Mouse (Mus musculus) ES-E14 (cell line): ENCODE data around the gene Pttg1.
A peak's percentile ranks its signal among the peaks of the same experiment; 100 is the strongest.

Experiments
- CHD2 ChIP-seq: IDR thresholded peaks from 2 replicates; pipeline ENCODE4 v1.6.1; 2014; ENCODE audit warnings: mild to moderate bottlenecking, low read depth, low read length, inconsistent platforms
- HCFC1 ChIP-seq: IDR thresholded peaks from 2 replicates; pipeline ENCODE4 v1.6.1; 2012; ENCODE audit warnings: low read length, inconsistent platforms, borderline replicate concordance; ENCODE audit not compliant: insufficient read depth
- MAFK ChIP-seq: IDR thresholded peaks from 2 replicates; pipeline ENCODE4 v1.6.1; 2014; ENCODE audit warnings: mild to moderate bottlenecking, low read depth, low read length, inconsistent platforms; ENCODE audit not compliant: insufficient read depth
- ZC3H11A ChIP-seq: IDR thresholded peaks from 2 replicates; pipeline ENCODE4 v1.6.1; 2012; ENCODE audit warnings: low read depth, mild to moderate bottlenecking, inconsistent platforms, low read length, borderline replicate concordance
- ZNF384 ChIP-seq: IDR thresholded peaks from 2 replicates; pipeline ENCODE4 v1.6.1; 2012; ENCODE audit warnings: low read depth, low read length, inconsistent platforms

- TF ChIP-seq ZC3H11A (0 out of 2 replicates have a peak, but pooled peaks have one; percentile 8), ZNF384 (no peak), CHD2 (no peak), MAFK (no peak), HCFC1 (no peak)
Measured at GRCm38 (mm10) chr11:43424386-43424785, 1.7 kb downstream of the Pttg1 start.
